Mouse (Mus musculus) neural tube, embryonic 10.5 days (tissue): ENCODE results near the gene Ube2o.

Experiments used
- DNase-seq: peaks from one replicate; pipeline ENCODE4 v3.0.0-alpha.2; 2017; ENCODE audit warnings: low spot score; ENCODE audit errors: extremely low spot score

The Ube2o gene

DNA sequence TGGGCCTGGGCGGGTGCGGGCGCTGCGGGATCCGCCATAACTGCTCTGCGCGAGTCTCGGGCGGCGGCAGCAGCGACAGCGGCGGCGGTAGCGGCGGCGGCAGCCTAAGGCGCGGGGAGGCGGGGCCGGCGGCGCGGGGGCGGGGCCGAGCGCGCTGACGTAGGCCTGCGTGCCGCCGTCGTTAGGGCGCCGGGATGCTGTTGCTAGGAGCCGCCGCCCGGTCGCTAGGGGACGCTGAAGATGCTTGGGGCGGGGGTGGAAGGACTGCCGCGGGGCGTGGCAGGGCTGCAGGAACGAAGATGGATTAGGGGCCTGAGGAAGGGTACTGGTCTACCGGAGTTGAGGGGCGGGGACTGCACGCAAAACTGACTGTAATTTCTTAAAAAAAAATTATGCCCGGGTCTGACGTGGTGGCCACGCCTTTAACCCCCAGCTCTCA, at the start of gene Ube2o:
Ube2o (minus strand) TSS at position 72 of the 439 bp plus-strand sequence.
- no peak for DNase-seq

DNA sequence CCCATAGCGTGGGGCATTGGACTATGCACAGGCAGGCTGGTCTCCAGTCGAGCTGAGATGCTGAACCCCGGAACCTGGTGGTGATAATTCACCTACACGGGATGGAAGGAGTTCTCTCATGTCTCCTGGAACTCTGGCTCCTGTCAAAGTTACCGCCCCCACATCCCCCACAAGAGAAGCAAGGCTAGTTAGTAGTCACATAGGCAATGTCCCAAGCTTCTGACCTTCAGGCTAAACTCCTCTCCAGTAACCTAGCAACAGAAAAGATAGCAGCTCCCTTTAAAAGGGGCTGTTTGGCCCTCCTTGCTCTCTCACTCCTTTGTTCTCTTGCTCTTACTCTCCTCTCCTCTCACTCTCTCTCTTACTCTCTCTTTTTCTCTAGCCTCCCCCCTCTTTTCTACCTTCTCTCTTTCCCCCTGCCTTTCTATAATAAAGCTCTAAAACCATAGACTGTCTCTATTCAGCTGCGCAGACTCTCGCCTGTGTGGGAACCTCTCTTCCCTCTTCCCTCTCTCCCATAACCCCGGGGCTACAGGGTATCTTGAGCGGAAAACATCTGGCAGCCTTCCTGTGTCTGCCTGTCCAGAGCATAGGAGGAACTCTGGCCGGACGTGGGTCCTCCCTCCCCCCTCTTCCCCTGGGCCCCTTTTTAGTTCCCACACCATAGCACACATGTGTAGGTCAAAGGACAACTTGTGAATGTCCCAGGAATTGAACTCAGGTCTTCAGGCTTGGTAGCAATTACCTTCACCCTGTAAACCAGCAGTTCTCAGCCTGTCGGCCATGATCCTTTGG, 49.1 kb upstream of the Ube2o start:
- no peak for DNase-seq

- DNase-seq = no peak
These were observed 48.2 kb upstream of the Ube2o start for GRCm38 (mm10) chr11:116629472-116629871.

GRCm38 (mm10) chr11:116628712-116629111, 47.5 kb upstream of the Ube2o start:
- peak; percentile 90 for DNase-seq

DNA sequence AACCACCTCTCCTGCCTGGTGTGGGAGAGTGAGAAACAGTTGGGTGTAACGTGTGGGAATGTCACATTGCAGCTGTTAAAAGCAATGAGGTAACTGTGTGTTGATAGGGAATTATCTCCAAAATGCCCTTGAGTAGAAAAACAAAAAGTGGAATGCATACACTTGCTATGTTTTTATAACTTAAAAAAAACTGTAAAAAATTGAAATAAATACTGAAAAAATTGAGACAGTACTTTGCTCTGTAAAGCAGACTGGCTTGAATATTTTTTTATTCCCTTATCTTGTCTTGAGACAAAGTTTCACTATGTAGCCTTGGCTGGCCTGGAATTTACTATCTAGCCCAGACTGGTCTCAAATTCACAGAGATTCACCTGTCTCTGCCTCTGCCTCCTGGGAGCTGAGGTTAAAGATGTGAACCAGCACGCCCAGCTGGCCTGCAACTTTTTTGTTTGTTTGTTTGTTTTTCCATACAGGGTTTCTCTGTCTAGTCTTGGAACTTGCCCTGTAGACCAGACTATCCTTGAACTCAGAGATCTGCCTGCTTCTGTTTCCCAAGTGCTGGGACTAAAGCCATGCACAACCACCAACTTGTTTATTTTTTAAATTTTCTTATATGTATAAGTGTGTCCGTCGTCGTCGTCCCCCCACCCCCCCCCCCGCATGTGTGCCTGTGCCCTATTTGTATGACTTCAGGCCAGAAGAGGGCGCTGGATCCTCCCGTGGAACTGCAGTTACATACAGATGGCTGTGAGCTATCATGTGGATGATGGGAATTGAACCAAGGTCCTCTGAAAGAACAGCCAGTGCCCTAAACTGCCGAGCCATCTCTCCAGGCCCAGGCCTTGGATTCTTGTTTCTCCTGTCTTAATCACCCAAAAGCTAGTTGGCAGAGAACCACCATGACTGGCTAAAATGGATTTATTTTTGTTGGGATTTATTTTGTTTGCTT, 46.1 kb upstream of the Ube2o start:
- DNase-seq = no peak

- no peak for DNase-seq
These were observed 45.2 kb upstream of the Ube2o start, which contains the start of gene Rhbdf2 for GRCm38 (mm10) chr11:116626299-116627071. TSS of gene Rhbdf2 (minus strand) at chr11:116627019.

GRCm38 (mm10) chr11:116625081-116626000, 44.1 kb upstream of the Ube2o start:
- DNase-seq = peak; percentile 69

DNA sequence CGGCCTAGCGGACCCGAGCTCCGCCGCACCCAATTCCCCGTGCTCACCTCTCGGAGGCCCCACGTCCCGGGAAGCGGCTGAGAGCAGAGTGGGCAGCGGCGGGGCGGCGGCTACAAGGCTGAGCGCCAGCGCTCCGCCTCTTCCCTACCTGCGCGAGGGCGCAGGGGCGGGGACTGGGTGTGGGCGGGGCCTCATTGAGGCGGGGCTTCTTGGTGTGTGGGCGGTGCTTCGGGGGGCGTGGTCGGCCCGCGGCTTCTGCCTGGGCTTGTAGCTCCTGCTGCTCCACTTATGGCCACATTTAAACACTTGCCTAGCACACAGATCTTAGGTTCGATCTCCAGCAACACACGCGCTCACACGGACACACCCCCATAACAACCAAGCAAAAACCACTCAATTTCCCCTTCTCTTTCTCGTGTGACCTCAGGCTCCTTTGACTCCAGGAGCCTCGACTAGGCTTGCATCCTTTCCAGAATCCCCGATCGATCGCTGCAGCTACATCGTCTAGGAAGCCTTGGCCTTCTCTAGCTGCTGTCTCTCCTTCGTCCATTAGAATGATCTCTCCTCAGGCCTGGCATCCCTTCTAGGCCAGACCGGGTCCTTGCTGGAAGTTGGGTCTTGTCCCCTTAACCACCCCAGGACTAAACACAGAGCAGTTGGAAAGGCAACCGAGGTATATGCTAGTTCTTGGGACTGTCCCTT, 43.0 kb upstream of the Ube2o start:
- DNase-seq = peak; percentile 88

DNA sequence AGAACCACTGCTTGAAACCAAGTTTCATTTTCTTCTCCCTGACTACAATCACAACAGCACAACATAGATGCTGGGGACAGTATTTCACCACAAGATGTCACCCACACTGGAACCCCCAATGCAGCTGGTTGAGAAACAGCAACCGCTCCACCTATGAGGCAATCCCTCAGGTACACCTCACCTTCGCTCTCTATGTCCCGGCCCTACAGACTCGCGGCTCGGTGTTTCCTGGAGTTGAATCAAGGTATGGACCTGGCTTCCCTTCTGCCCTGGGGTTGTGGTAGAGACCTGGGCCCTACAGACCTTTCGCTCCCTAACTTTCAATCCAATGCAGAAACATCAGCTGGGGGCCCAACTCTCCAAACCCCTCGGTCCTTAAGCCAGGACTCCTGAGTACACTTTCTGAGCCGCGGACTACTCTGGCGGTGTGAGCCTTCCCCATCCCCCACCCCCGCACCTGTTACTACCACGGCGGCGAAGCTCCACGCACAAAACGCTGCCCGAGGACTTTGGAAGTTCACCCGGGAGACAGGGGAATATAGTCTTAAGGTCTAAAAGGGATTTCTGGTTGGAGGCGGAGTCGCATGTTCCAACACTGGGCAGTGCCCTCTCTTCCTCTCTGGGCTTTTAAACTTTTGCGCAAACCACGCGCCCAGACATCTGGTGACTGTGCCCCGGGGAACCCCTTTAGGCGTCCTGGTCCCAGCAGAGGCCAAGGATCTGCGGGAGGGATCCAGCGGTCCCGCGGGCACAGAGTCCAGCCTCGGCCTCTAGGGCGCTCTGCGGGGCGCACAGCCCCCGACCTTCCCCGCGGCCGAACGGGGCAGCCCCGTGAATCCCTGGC, 42.3 kb upstream of the Ube2o start:
- peak; percentile 45 for DNase-seq

DNA sequence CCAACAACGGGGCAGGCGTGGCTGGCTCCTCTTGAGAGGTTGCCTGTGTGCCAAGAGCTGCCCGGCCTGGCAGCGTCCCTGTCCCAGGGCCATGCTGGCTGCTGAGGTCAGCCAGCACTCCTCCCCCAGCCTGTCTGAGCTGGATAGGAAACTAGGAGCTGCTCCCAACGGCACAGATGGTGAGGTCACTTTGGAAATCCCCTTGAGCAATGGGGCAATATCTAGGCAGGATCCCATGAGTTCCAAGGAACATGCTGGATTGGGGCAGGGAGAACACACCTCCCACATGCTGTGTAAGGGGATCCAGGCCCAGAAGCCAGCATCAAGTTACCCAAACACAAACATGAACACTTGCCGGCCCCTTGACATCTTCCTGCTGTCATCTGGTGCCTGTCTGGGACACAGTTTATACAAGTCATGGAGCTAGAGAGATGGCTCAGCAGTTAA, 40.0 kb upstream of the Ube2o start:
- DNase-seq = no peak

DNA sequence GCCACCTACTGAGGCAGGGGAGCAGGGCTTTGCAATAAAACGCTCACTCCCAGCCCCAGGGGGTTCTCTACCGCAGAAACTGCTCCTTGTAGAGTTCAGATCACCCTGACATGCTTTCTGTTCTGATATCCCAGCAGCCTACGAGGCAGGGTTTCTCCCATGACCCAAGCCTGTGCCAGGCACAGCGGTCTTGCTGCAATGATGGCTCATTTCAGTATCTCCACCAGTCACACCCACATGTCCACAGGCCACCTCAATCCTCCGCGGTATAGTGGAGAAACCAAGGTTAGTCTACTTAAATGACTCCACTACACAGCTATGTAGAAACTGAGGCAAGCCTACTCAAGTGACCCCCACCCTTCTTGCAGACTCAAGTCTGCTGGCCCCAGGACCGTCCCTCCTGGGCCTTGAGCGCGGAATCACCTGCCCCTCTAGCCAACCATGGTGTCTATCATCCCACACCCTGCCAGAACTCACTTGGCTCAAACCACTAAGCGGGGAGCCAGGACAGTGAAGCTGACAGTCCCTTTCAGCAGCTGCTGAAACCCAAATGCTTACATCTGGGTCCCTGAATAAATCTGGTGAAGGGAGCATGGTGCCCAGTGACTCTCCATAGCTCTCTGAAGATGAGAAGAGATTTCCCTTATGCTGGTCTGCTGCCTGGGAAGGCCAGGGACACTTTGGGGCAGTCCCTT, 39.5 kb upstream of the Ube2o start:
- DNase-seq = no peak

- no peak for DNase-seq
These were observed 38.8 kb upstream of the Ube2o start for GRCm38 (mm10) chr11:116620073-116620472.

DNA sequence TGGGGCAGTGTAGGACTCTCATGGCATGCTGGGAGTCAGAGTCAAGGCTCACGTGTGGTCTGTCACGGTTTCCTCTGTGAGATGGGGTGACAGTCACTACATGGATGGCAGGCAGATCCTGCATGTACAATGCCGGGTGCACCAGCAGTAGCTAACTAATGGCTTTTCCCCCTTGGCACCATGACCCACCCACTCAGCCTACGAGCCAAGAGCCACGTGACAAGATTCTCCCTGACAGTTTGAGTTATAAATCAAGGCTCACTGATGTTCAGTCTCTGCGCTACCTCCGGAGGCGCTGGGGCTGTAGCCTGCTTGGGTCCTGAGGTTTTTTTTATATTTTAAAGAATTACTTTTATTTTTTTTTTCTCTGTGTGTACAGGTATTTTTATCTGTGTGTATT, 38.3 kb upstream of the Ube2o start:
- no peak for DNase-seq

DNA sequence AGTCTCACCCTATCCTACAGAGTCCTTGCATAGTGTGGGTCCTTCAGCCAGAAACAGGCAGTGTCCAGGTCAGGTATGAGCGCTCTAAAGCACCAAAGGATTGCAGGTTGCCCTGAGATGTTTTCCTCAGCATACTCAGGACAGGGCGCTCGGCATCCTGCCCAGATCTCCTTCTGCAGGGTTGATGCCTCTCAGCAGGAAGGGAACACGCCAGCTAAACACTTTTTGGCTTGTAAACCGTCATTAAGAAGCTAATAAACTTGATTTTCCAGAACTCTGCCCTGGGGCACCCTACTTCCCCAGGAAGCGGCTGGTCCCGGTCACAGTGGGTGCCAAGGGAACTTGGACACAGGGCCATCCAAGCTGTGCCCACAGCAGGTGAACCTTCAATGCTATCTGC, 37.9 kb upstream of the Ube2o start:
- DNase-seq = no peak

GRCm38 (mm10) chr11:116618666-116619065, 37.4 kb upstream of the Ube2o start:
- no peak for DNase-seq

DNA sequence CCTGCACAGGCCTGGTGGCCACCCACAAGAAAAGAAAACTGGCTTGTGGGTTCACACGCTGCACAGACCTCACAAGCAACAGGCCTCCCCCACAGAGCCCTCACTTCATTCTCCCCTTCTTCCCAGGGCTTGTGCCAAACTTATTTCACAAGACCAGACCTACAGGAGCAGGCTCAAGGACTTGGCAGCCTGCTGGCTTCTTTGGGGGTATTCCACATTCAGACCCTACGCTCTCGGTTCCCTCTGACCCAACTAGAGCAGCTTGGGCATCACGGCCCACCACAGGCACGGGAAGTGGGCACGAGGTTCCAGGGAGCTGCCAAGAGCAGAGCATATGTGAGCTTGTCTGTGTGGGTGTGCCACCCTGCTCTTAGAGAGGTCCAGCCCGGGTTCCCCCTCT, 36.4 kb upstream of the Ube2o start:
- no peak for DNase-seq

- DNase-seq = no peak
These were observed 35.3 kb upstream of the Ube2o start for GRCm38 (mm10) chr11:116616438-116617118.
